Mouse (Mus musculus) liver, embryonic 12.5 days (tissue): ENCODE measurements around the gene Cnih3. TPM values are rescaled to one million over a fixed set of nuclear protein-coding genes. Genes with fewer than 3 reads are reported as not detected.

ENCODE experiments used
- ATAC-seq: fragments of 200-750 bp; cut with Nextera tagmentation; 2 replicates; pipeline ENCODE4 v1.8.0; 2017; ENCODE audit warnings: moderate number of reproducible peaks, mild to moderate bottlenecking, moderate library complexity
- H3K27ac ChIP-seq: fragments of 300-500 bp; sonication (generic); 2 replicates; pipeline ENCODE4 v1.5.1; 2016; ENCODE audit warnings: mild to moderate bottlenecking
- H3K27me3 ChIP-seq: fragments of 300-500 bp; sonication (generic); replicated peaks from 2 replicates; pipeline ENCODE4 v1.6.1; 2016; ENCODE audit warnings: mild to moderate bottlenecking, moderate library complexity
- H3K36me3 ChIP-seq: fragments of 300-500 bp; sonication (generic); 2 replicates; pipeline ENCODE4 v1.6.1; 2016; ENCODE audit warnings: mild to moderate bottlenecking, moderate library complexity
- H3K4me1 ChIP-seq: fragments of 300-500 bp; sonication (generic); 2 replicates; pipeline ENCODE4 v1.6.1; 2016
- H3K4me2 ChIP-seq: fragments of 300-500 bp; sonication (generic); 2 replicates; pipeline ENCODE4 v1.6.1; 2016; ENCODE audit warnings: mild to moderate bottlenecking, moderate library complexity
- H3K4me3 ChIP-seq: fragments of 300-500 bp; sonication (generic); 2 replicates; pipeline ENCODE4 v1.5.1; 2016; ENCODE audit warnings: mild to moderate bottlenecking, moderate library complexity
- H3K9ac ChIP-seq: fragments of 300-500 bp; sonication (generic); 2 replicates; pipeline ENCODE4 v1.6.1; 2016; ENCODE audit warnings: mild to moderate bottlenecking, moderate library complexity
- H3K9me3 ChIP-seq: fragments of 300-500 bp; sonication (generic); replicated peaks from 2 replicates; pipeline ENCODE4 v1.6.1; 2016; ENCODE audit warnings: mild to moderate bottlenecking, moderate library complexity
- WGBS: fragments of 180-500 bp; shearing (Covaris S2); methylation state at CpG from one replicate; pipeline ENCODE4 v1.1.7; 2016; ENCODE audit not compliant: insufficient replicate concordance; 5-methylcytosine and 5-hydroxymethylcytosine counted together
- polyA plus RNA-seq: library from polyadenylated mRNA; unstranded; fragments of >200 nt; fragmentation: Nextera tagmentation; extraction: Ambion mirVana; gene quantifications from 2 replicates; pipeline ENCODE4 v1.2.1, GENCODE M21; 2016

Cnih3 gene
- 0.05 TPM in 2 replicates for polyA plus RNA-seq

- peak within 1 kb of the TSS; percentile 77 for H3K4me2 ChIP-seq
- peak within 1 kb of the TSS; percentile 41; the same call in 1 of the 2 replicates for H3K9ac ChIP-seq
- WGBS, result 1% methylated on average over 78 of the region's 78 CpGs
- ATAC-seq, result peak; percentile 32
- peaks cover 90% of the 10 kb centered on the region for H3K27me3 ChIP-seq
- H3K27ac ChIP-seq, result no peak within 1 kb of the TSS
- H3K9me3 ChIP-seq, result no peaks in the 10 kb centered on the region
- H3K4me3 ChIP-seq, result peak within 1 kb of the TSS; percentile 53
- H3K36me3 ChIP-seq, result no peaks in the 10 kb centered on the region
- peaks cover 20% of the 10 kb centered on the region for H3K4me1 ChIP-seq
These were observed at the start of gene Cnih3 for GRCm38 (mm10) chr1:181352367-181353199. Gene Cnih3 (plus strand): TSS chr1:181352628.

GRCm38 (mm10) chr1:181307981-181308380 lies 44.4 kb upstream of the Cnih3 start:
- Histone ChIP-seq H3K9ac (no peak overlapping the region), H3K9me3 (no peaks in the 10 kb centered on the region; the same call in none of the 2 replicates), H3K4me3 (no peak overlapping the region), H3K4me1 (peaks cover 11% of the 10 kb centered on the region), H3K27me3 (peaks cover 29% of the 10 kb centered on the region), H3K27ac (no peak overlapping the region), H3K4me2 (no peak overlapping the region), H3K36me3 (no peaks in the 10 kb centered on the region)
- ATAC-seq, result no peak
- 80% methylated on average over 3 of the region's 3 CpGs for WGBS

GRCm38 (mm10) chr1:181310712-181311111 lies 41.7 kb upstream of the Cnih3 start:
- H3K9ac ChIP-seq, result no peak overlapping the region
- peaks cover 24% of the 10 kb centered on the region for H3K4me1 ChIP-seq
- peaks cover 16% of the 10 kb centered on the region; the same call in 1 of the 2 replicates for H3K27me3 ChIP-seq
- 54% methylated on average over 5 of the region's 5 CpGs for WGBS
- H3K4me2 ChIP-seq, result no peak overlapping the region
- H3K27ac ChIP-seq, result no peak overlapping the region
- H3K9me3 ChIP-seq, result no peaks in the 10 kb centered on the region; the same call in none of the 2 replicates
- H3K4me3 ChIP-seq, result no peak overlapping the region
- peak; percentile 85 for ATAC-seq
- no peaks in the 10 kb centered on the region for H3K36me3 ChIP-seq

- Histone ChIP-seq H3K4me3 (no peak overlapping the region), H3K9me3 (no peaks in the 10 kb centered on the region; the same call in none of the 2 replicates), H3K4me2 (no peak overlapping the region), H3K27ac (no peak overlapping the region), H3K4me1 (peaks cover 24% of the 10 kb centered on the region), H3K36me3 (no peaks in the 10 kb centered on the region), H3K9ac (no peak overlapping the region), H3K27me3 (peaks cover 26% of the 10 kb centered on the region; the same call in 1 of the 2 replicates)
- ATAC-seq, result no peak
- 69% methylated on average over 15 of the region's 15 CpGs for WGBS
These were observed 40.0 kb upstream of the Cnih3 start for GRCm38 (mm10) chr1:181312115-181313045.

GRCm38 (mm10) chr1:181313046-181313415 lies 39.4 kb upstream of the Cnih3 start:
- Histone ChIP-seq H3K27ac (no peak overlapping the region), H3K27me3 (peaks cover 26% of the 10 kb centered on the region; the same call in 1 of the 2 replicates), H3K4me2 (no peak overlapping the region), H3K9me3 (no peaks in the 10 kb centered on the region; the same call in none of the 2 replicates), H3K4me3 (no peak overlapping the region), H3K36me3 (no peaks in the 10 kb centered on the region), H3K9ac (no peak overlapping the region), H3K4me1 (peaks cover 25% of the 10 kb centered on the region)
- WGBS, result 81% methylated on average over 8 of the region's 8 CpGs
- ATAC-seq, result no peak

- 84% methylated on average over 10 of the region's 10 CpGs for WGBS
- no peak for ATAC-seq
- peaks cover 23% of the 10 kb centered on the region; the same call in 1 of the 2 replicates for H3K27me3 ChIP-seq
These were observed 38.1 kb upstream of the Cnih3 start for GRCm38 (mm10) chr1:181314301-181314700.

GRCm38 (mm10) chr1:181315350-181315749 lies 37.1 kb upstream of the Cnih3 start:
- Histone ChIP-seq H3K27ac (no peak overlapping the region), H3K4me3 (no peak overlapping the region), H3K9ac (no peak overlapping the region), H3K4me2 (no peak overlapping the region), H3K36me3 (no peaks in the 10 kb centered on the region), H3K27me3 (peaks cover 23% of the 10 kb centered on the region; the same call in 1 of the 2 replicates), H3K9me3 (no peaks in the 10 kb centered on the region; the same call in 1 of the 2 replicates), H3K4me1 (peaks cover 26% of the 10 kb centered on the region)
- WGBS, result 55% methylated on average over 3 of the region's 3 CpGs
- ATAC-seq, result no peak

More at GRCm38 (mm10) chr1:181314301-181314700, 38.1 kb upstream of the Cnih3 start:
- Histone ChIP-seq H3K4me3 (no peak overlapping the region), H3K4me2 (no peak overlapping the region), H3K9ac (no peak overlapping the region), H3K36me3 (no peaks in the 10 kb centered on the region), H3K4me1 (peaks cover 29% of the 10 kb centered on the region), H3K27ac (no peak overlapping the region), H3K9me3 (no peaks in the 10 kb centered on the region; the same call in 1 of the 2 replicates)

GRCm38 (mm10) chr1:181316571-181316970 lies 35.9 kb upstream of the Cnih3 start:
- no peak overlapping the region for H3K4me3 ChIP-seq
- H3K4me1 ChIP-seq, result peaks cover 18% of the 10 kb centered on the region
- 46% methylated on average over 5 of the region's 5 CpGs for WGBS
- no peak for ATAC-seq
- H3K4me2 ChIP-seq, result no peak overlapping the region
- no peak overlapping the region for H3K9ac ChIP-seq
- no peak overlapping the region for H3K27ac ChIP-seq
- H3K27me3 ChIP-seq, result peaks cover 23% of the 10 kb centered on the region; the same call in 1 of the 2 replicates
- H3K9me3 ChIP-seq, result no peaks in the 10 kb centered on the region; the same call in 1 of the 2 replicates
- H3K36me3 ChIP-seq, result no peaks in the 10 kb centered on the region

- H3K9me3 ChIP-seq, result no peaks in the 10 kb centered on the region
- ATAC-seq, result no peak
- peaks cover 39% of the 10 kb centered on the region for H3K4me1 ChIP-seq
- H3K4me3 ChIP-seq, result no peak overlapping the region
- peaks cover 18% of the 10 kb centered on the region; the same call in 1 of the 2 replicates for H3K27me3 ChIP-seq
- WGBS, result 76% methylated on average over 6 of the region's 6 CpGs
- H3K9ac ChIP-seq, result no peak overlapping the region
- H3K4me2 ChIP-seq, result no peak overlapping the region
- no peak overlapping the region for H3K27ac ChIP-seq
- H3K36me3 ChIP-seq, result no peaks in the 10 kb centered on the region
These were observed 33.0 kb upstream of the Cnih3 start for GRCm38 (mm10) chr1:181319466-181319865.

- Histone ChIP-seq H3K27me3 (peaks cover 18% of the 10 kb centered on the region; the same call in 1 of the 2 replicates), H3K9ac (no peak overlapping the region), H3K27ac (no peak overlapping the region), H3K4me1 (peaks cover 45% of the 10 kb centered on the region), H3K9me3 (no peaks in the 10 kb centered on the region), H3K4me3 (no peak overlapping the region), H3K4me2 (no peak overlapping the region), H3K36me3 (no peaks in the 10 kb centered on the region)
- no peak for ATAC-seq
- 89% methylated on average over 5 of the region's 5 CpGs for WGBS
These were observed 31.3 kb upstream of the Cnih3 start for GRCm38 (mm10) chr1:181321149-181321548.

- Histone ChIP-seq H3K27me3 (peaks cover 2% of the 10 kb centered on the region; the same call in 1 of the 2 replicates), H3K36me3 (no peaks in the 10 kb centered on the region), H3K4me2 (peak overlapping the region; percentile 49), H3K27ac (peak overlapping the region; percentile 83), H3K4me1 (peaks cover 52% of the 10 kb centered on the region), H3K9ac (peak overlapping the region; percentile 30), H3K4me3 (no peak overlapping the region), H3K9me3 (no peaks in the 10 kb centered on the region)
- WGBS, result 44% methylated on average over 3 of the region's 3 CpGs
- ATAC-seq, result peak; percentile 96
These were observed 29.3 kb upstream of the Cnih3 start for GRCm38 (mm10) chr1:181323134-181323533.
